Mouse (Mus musculus): ENCODE data around the gene Rint1.

GRCm38 (mm10) chr5:23844531-23844841 lies 57.0 kb downstream of the Rint1 start:
- no peak for TF ChIP-seq CTCF (IDR thresholded peaks at IDR 0.05; ENCODE audit: borderline replicate concordance, insufficient read depth, low read depth, low read length)
- no peak for TF ChIP-seq POLR2A (IDR thresholded peaks at IDR 0.05; ENCODE audit: borderline replicate concordance, insufficient read depth, low read length)

Measured in cerebellum, adult 2 months (tissue).